Mouse (Mus musculus): ENCODE measurements around the gene Rps12. TPM values are rescaled to one million over a fixed set of nuclear protein-coding genes. Genes with fewer than 3 reads are reported as not detected.

The Rps12 gene
- polyA plus RNA-seq, 1 experiment from 2014 or later, result 151 TPM

DNA sequence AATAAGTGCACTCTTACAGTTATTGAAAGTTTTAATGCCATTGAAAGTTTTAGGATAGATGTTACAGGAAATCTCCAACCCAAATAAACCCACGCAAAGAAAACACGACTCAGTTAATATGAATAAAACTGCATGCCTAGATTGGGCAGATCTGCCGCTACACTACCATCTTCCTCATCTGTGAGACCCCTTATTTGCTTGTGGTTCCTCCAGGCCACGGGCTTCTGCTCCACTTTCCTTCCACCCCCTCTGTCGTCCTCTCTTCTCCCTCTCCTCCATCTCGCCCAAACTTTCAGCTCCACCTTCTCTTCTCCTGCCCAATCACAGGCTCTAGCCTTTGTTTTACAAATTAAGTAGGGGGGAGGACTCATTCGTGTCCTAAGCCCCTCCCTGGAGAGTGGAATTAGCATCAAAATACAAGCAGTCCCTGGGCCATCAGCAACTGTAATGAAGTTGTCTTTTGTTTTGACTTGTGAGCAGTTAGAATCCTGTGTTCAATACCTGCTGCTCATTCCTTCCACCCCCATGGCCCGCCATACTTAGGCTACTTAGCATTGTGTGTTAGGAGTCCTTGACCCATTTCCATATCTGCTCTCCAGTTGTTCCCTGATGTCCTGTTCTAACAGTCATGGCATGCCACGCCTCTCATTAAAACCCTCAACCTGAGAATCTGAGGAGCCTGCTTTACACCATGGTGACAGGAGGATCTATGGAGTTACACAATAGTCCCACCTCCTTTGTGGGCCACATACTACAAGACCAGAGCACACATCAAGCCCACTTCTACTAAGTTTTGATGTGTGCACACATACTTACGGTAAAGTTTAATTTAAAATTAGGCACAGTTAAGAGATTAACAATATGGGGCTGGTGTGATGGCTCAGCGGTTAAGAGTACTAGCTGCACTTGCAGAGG, 26.0 kb upstream of the Rps12 start:
- ATAC-seq, result no peak; the same call in 1 of the 2 replicates
- peaks cover 23% of the 10 kb centered on the region for H3K36me3 ChIP-seq (ENCODE audit: control insufficient read depth, insufficient read depth)
- WGBS, result 70% methylated on average over 11 of the region's 11 CpGs
- H3K9ac ChIP-seq (ENCODE audit: low read depth, low read length), result no peak overlapping the region
- H3K27ac ChIP-seq (ENCODE audit: low read depth, low read length), result no peak overlapping the region
- H3K27me3 ChIP-seq (replicated peaks; ENCODE audit: control insufficient read depth, insufficient read depth, low read length), result no peaks in the 10 kb centered on the region
- no peak overlapping the region for H3K4me3 ChIP-seq (ENCODE audit: low read depth, low read length)
- no peaks in the 10 kb centered on the region for H3K4me1 ChIP-seq (replicated peaks; ENCODE audit: control insufficient read depth, insufficient read depth, low read length)
- TF ChIP-seq CTCF (IDR thresholded peaks at IDR 0.05; ENCODE audit: low read depth), result no peak
- H3K4me2 ChIP-seq (replicated peaks; ENCODE audit: low read depth), result no peak overlapping the region
- no peaks in the 10 kb centered on the region for H3K9me3 ChIP-seq (ENCODE audit: control insufficient read depth)

DNA sequence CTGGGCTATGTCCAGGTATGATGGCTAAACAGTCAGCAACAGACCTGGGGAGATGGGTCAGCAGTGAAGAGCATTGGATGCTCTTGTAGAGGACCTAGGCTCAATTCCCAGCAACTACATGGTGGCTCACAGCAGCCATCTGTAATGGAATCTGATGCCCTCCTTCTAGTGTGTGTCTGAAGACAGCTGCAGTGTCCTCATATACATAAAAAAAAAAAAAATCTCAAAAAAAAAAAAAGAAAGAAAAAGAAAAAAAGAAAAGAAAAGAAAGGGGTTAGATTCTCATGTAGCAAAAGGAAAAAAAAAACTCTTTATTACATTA, 25.3 kb upstream of the Rps12 start:
- TF ChIP-seq CTCF (IDR thresholded peaks at IDR 0.05; ENCODE audit: low read depth), result no peak
- no peak overlapping the region for H3K9ac ChIP-seq (ENCODE audit: low read depth, low read length)
- H3K36me3 ChIP-seq (ENCODE audit: control insufficient read depth, insufficient read depth), result peaks cover 18% of the 10 kb centered on the region; the same call in 1 of the 2 replicates
- H3K27me3 ChIP-seq (replicated peaks; ENCODE audit: control insufficient read depth, insufficient read depth, low read length), result no peaks in the 10 kb centered on the region
- H3K4me2 ChIP-seq (replicated peaks; ENCODE audit: low read depth), result no peak overlapping the region
- no peaks in the 10 kb centered on the region for H3K4me1 ChIP-seq (replicated peaks; ENCODE audit: control insufficient read depth, insufficient read depth, low read length)
- H3K4me3 ChIP-seq (ENCODE audit: low read depth, low read length), result no peak overlapping the region
- peak; percentile 26; the same call in 1 of the 2 replicates for ATAC-seq
- H3K27ac ChIP-seq (ENCODE audit: low read depth, low read length), result no peak overlapping the region; the same call in 1 of the 2 replicates
- H3K9me3 ChIP-seq (ENCODE audit: control insufficient read depth), result no peaks in the 10 kb centered on the region

GRCm38 (mm10) chr10:23811635-23812437, 24.8 kb upstream of the Rps12 start:
- Histone ChIP-seq H3K9ac (ENCODE audit: low read depth, low read length) (no peak overlapping the region), H3K4me2 (replicated peaks; ENCODE audit: low read depth) (no peak overlapping the region), H3K27ac (ENCODE audit: low read depth, low read length) (no peak overlapping the region; the same call in 1 of the 2 replicates), H3K9me3 (ENCODE audit: control insufficient read depth) (no peaks in the 10 kb centered on the region), H3K36me3 (ENCODE audit: control insufficient read depth, insufficient read depth) (peaks cover 18% of the 10 kb centered on the region; the same call in 1 of the 2 replicates), H3K4me3 (ENCODE audit: low read depth, low read length) (no peak overlapping the region), H3K4me1 (replicated peaks; ENCODE audit: control insufficient read depth, insufficient read depth, low read length) (no peaks in the 10 kb centered on the region), H3K27me3 (replicated peaks; ENCODE audit: control insufficient read depth, insufficient read depth, low read length) (no peaks in the 10 kb centered on the region)
- peak; percentile 87 for TF ChIP-seq CTCF (IDR thresholded peaks at IDR 0.05; ENCODE audit: low read depth)
- ATAC-seq, result peak; percentile 87
- WGBS, result 36% methylated on average over 9 of the region's 12 CpGs

GRCm38 (mm10) chr10:23806201-23806600, 19.1 kb upstream of the Rps12 start:
- no peak for TF ChIP-seq CTCF (IDR thresholded peaks at IDR 0.05; ENCODE audit: low read depth)
- Histone ChIP-seq H3K9me3 (ENCODE audit: control insufficient read depth) (no peaks in the 10 kb centered on the region), H3K27ac (ENCODE audit: low read depth, low read length) (no peak overlapping the region), H3K4me3 (ENCODE audit: low read depth, low read length) (no peak overlapping the region), H3K9ac (ENCODE audit: low read depth, low read length) (no peak overlapping the region), H3K27me3 (replicated peaks; ENCODE audit: control insufficient read depth, insufficient read depth, low read length) (no peaks in the 10 kb centered on the region), H3K4me1 (replicated peaks; ENCODE audit: control insufficient read depth, insufficient read depth, low read length) (no peaks in the 10 kb centered on the region), H3K4me2 (replicated peaks; ENCODE audit: low read depth) (no peak overlapping the region), H3K36me3 (ENCODE audit: control insufficient read depth, insufficient read depth) (peaks cover 53% of the 10 kb centered on the region)
- ATAC-seq, result no peak
- 58% methylated on average over 4 of the region's 4 CpGs for WGBS

DNA sequence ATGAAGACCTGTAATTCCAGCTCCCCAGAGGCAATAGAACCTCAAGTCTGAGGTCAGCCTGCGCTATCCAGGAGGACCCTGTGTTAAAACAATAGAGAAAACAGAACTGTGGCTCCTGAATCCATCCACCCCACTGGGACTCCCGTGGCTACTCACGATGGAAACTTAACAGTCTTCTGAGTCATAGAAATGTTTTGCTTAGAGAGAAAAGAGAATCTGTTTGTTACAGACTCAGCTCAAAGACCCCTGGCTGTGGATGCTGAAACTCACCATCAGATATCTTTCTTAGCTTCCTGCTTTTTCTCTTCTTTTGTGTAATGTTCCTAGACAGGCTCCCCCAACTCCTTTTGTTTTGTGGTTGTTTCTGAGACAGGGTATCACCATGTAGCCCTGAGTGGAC, 17.6 kb upstream of the Rps12 start:
- H3K36me3 ChIP-seq (ENCODE audit: control insufficient read depth, insufficient read depth), result peaks cover 55% of the 10 kb centered on the region
- no peak overlapping the region for H3K27ac ChIP-seq (ENCODE audit: low read depth, low read length)
- TF ChIP-seq CTCF (IDR thresholded peaks at IDR 0.05; ENCODE audit: low read depth), result no peak
- 95% methylated on average over 3 of the region's 3 CpGs for WGBS
- H3K27me3 ChIP-seq (replicated peaks; ENCODE audit: control insufficient read depth, insufficient read depth, low read length), result no peaks in the 10 kb centered on the region
- no peak overlapping the region for H3K4me2 ChIP-seq (replicated peaks; ENCODE audit: low read depth)
- no peak overlapping the region for H3K4me3 ChIP-seq (ENCODE audit: low read depth, low read length)
- H3K9ac ChIP-seq (ENCODE audit: low read depth, low read length), result no peak overlapping the region
- no peak for ATAC-seq
- H3K4me1 ChIP-seq (replicated peaks; ENCODE audit: control insufficient read depth, insufficient read depth, low read length), result no peaks in the 10 kb centered on the region
- no peaks in the 10 kb centered on the region for H3K9me3 ChIP-seq (ENCODE audit: control insufficient read depth)

DNA sequence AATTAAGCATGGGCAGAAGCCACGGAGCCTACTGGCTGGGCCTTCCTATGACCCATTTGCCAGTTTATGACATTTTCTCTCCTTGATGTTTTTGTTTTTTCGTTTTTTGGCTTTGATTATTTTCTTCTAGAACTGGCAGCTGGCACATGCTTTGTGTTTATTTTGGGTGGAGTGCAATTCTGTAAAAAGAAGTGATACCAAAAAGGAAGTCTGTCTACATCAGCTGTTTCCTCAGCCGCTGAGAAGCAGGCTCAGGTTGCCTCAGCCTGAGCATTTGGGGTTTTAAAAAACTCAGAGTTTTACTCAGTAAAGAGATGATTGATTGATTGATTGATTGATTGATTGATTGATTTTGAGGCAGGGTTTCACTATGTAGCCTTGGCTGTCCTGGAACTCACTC, 15.8 kb upstream of the Rps12 start:
- H3K9ac ChIP-seq (ENCODE audit: low read depth, low read length), result no peak overlapping the region
- H3K4me3 ChIP-seq (ENCODE audit: low read depth, low read length), result no peak overlapping the region
- no peak overlapping the region for H3K4me2 ChIP-seq (replicated peaks; ENCODE audit: low read depth)
- no peak for TF ChIP-seq CTCF (IDR thresholded peaks at IDR 0.05; ENCODE audit: low read depth)
- no peaks in the 10 kb centered on the region for H3K4me1 ChIP-seq (replicated peaks; ENCODE audit: control insufficient read depth, insufficient read depth, low read length)
- WGBS, result 58% methylated on average over 3 of the region's 3 CpGs
- no peak for ATAC-seq
- H3K27me3 ChIP-seq (replicated peaks; ENCODE audit: control insufficient read depth, insufficient read depth, low read length), result no peaks in the 10 kb centered on the region
- no peaks in the 10 kb centered on the region for H3K9me3 ChIP-seq (ENCODE audit: control insufficient read depth)
- peaks cover 53% of the 10 kb centered on the region for H3K36me3 ChIP-seq (ENCODE audit: control insufficient read depth, insufficient read depth)
- no peak overlapping the region for H3K27ac ChIP-seq (ENCODE audit: low read depth, low read length)

All from intestine, postnatal 0 days (tissue).